Mouse (Mus musculus): Measurements from ENCODE around the gene Inpp5k.

Gene Inpp5k

GRCm38 (mm10) chr11:75654471-75655390 is 23.9 kb downstream of the Inpp5k start:
- peak; percentile 77 for DNase-seq

GRCm38 (mm10) chr11:75655621-75656545 is 25.1 kb downstream of the Inpp5k start:
- DNase-seq = peak; percentile 73

- peak; percentile 25 for DNase-seq
Measured at GRCm38 (mm10) chr11:75656621-75657590, 26.1 kb downstream of the Inpp5k start.

GRCm38 (mm10) chr11:75657841-75658240 is 27.1 kb downstream of the Inpp5k start:
- no peak for DNase-seq

- DNase-seq = no peak
Measured at GRCm38 (mm10) chr11:75658311-75658710, 27.5 kb downstream of the Inpp5k start.

GRCm38 (mm10) chr11:75658996-75659750 is 28.4 kb downstream of the Inpp5k start:
- DNase-seq = no peak

- no peak for DNase-seq
Measured at GRCm38 (mm10) chr11:75660081-75660590, 29.3 kb downstream of the Inpp5k start.

- DNase-seq = no peak
Measured at GRCm38 (mm10) chr11:75660941-75661800, 30.4 kb downstream of the Inpp5k start.

GRCm38 (mm10) chr11:75662131-75662530 is 31.3 kb downstream of the Inpp5k start:
- no peak for DNase-seq

- no peak for DNase-seq
Measured at GRCm38 (mm10) chr11:75666296-75666695, 35.5 kb downstream of the Inpp5k start.

GRCm38 (mm10) chr11:75668621-75669020 is 37.8 kb downstream of the Inpp5k start:
- DNase-seq = no peak

GRCm38 (mm10) chr11:75669176-75669852 is 38.5 kb downstream of the Inpp5k start:
- no peak for DNase-seq

- DNase-seq = no peak
Measured at GRCm38 (mm10) chr11:75669853-75670200, 39.0 kb downstream of the Inpp5k start.

GRCm38 (mm10) chr11:75671426-75672180 is 40.8 kb downstream of the Inpp5k start:
- DNase-seq = no peak

GRCm38 (mm10) chr11:75673411-75673810 is 42.6 kb downstream of the Inpp5k start:
- no peak for DNase-seq

GRCm38 (mm10) chr11:75674875-75675274 is 44.1 kb downstream of the Inpp5k start:
- DNase-seq = no peak

GRCm38 (mm10) chr11:75677881-75678746 is 47.3 kb downstream of the Inpp5k start:
- DNase-seq = no peak
